7 mouse cellular contexts compared by ENCODE assay signal in the genomic region with DNA sequence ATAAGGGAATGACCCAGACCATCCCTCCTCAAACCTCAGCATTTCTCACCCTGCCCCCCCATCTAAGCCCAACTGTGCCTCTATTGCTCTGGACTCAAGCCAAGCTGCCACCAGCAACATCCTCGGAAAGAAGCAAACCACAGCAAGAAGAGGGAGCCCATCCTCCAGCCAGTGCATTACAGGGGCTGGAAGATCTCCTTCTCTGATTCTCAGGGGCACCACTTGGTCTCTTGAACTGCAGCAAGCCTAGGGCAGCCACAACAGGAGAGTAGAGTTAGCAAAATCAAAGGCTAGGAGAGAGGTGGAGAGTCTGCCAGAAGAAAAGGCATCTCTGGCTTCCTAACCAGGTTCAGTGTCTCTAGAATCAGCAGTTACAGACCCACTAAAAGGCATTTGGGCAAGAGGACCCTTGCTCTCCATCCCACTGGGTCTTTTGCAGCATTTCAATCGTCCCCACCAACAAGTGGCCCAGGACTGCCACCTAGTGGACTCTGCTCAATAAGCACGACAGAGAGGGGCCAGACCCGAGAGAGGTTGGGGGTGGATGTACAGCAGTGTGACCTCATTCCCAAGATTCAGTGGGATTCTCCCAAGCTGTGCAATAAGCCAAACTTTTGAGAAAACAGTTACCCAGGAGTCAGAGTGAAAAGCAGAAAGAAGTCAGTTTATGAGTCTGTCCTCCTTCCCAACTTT. TPM values are rescaled to one million over a fixed set of nuclear protein-coding genes. Genes with fewer than 3 reads are reported as not detected.
DNase-seq lines count a peak whose midpoint lies in the region; ATAC-seq and TF ChIP-seq lines count a peak whose summit lies in the region.

No protein-coding gene starts in this region.

- peak; percentile 99 for TF ChIP-seq CTCF in gastrocnemius, adult 2 months (IDR thresholded peaks at IDR 0.05)

- no peaks in the 10 kb centered on the region for H3K9me3 ChIP-seq in intestine, embryonic 14.5 days (ENCODE audit: control insufficient read depth, low read length)
- H3K9me3 ChIP-seq in midbrain, embryonic 12.5 days, result no peaks in the 10 kb centered on the region

- WGBS in intestine, embryonic 14.5 days, result 5% methylated on average over 4 of the region's 4 CpGs
- WGBS in midbrain, embryonic 12.5 days, result 7% methylated on average over 4 of the region's 4 CpGs

- DNase-seq in WW6 (ENCODE audit: low read depth, low spot score), result peak; percentile 7
- peak; percentile 89 to 93 for DNase-seq in cerebellum, postnatal 25 days
- peak; percentile 83 for DNase-seq in gastrocnemius, adult 2 months
- DNase-seq in intestine, embryonic 14.5 days (ENCODE audit: low spot score), result peak; percentile 92
- DNase-seq in left cerebral cortex, adult 9 months (ENCODE audit: low spot score in 2 of 2), result peak; percentile 27 to 80
- DNase-seq in spleen, adult 18-20 months, result peak; percentile 39 to 76

- no peaks in the 10 kb centered on the region for H3K36me3 ChIP-seq in intestine, embryonic 14.5 days (ENCODE audit: control insufficient read depth, insufficient read depth, low read length)
- H3K36me3 ChIP-seq in midbrain, embryonic 12.5 days, result no peaks in the 10 kb centered on the region

- H3K9ac ChIP-seq in intestine, embryonic 14.5 days (ENCODE audit: low read length), result no peak overlapping the region
- no peak overlapping the region for H3K9ac ChIP-seq in midbrain, embryonic 12.5 days (replicated peaks)

- intact Hi-C loops in gastrocnemius, adult 2 months (cut with DNase I), result loop anchor here (1.0 to 10.0 kb wide), 4 partner anchors 79 to 626 kb away; a partner anchor contains a TSS

- no peak overlapping the region for H3K4me2 ChIP-seq in intestine, embryonic 14.5 days (ENCODE audit: low read length)
- no peak overlapping the region for H3K4me2 ChIP-seq in midbrain, embryonic 12.5 days (replicated peaks)

- H3K4me1 ChIP-seq in intestine, embryonic 14.5 days (replicated peaks; ENCODE audit: control insufficient read depth, insufficient read depth, low read length), result no peaks in the 10 kb centered on the region
- peaks cover 19% of the 10 kb centered on the region for H3K4me1 ChIP-seq in midbrain, embryonic 12.5 days

- H3K27ac ChIP-seq in gastrocnemius, adult 2 months, result no peak overlapping the region
- H3K27ac ChIP-seq in intestine, embryonic 14.5 days (ENCODE audit: low read depth), result no peak overlapping the region
- H3K27ac ChIP-seq in midbrain, embryonic 12.5 days (replicated peaks), result no peak overlapping the region

- H3K27me3 ChIP-seq in intestine, embryonic 14.5 days (replicated peaks; ENCODE audit: control insufficient read depth, insufficient read depth, low read length), result no peaks in the 10 kb centered on the region
- no peaks in the 10 kb centered on the region for H3K27me3 ChIP-seq in midbrain, embryonic 12.5 days

- no peak overlapping the region for H3K4me3 ChIP-seq in gastrocnemius, adult 2 months
- H3K4me3 ChIP-seq in intestine, embryonic 14.5 days (ENCODE audit: low read depth, low read length), result no peak overlapping the region
- H3K4me3 ChIP-seq in midbrain, embryonic 12.5 days, result no peak overlapping the region

- ATAC-seq in intestine, embryonic 14.5 days (replicated peaks; ENCODE audit: low FRiP score, low TSS enrichment, low read depth), result 0 out of 2 replicates have a peak, but pooled peaks have one; percentile 53
- peak; percentile 65 for ATAC-seq in midbrain, embryonic 12.5 days (ENCODE audit: low FRiP score, low read depth)

RNA-seq across cellular contexts. Expression of a gene that starts 42.3 kb away (rescaled TPM):
- 1 to 10 TPM; 2.5 TPM for total RNA-seq in gastrocnemius, adult 2 months (2021)
- 57.2 and 59.9 TPM in 2 replicates for polyA plus RNA-seq in intestine, embryonic 14.5 days (2014; fragmentation: Nextera tagmentation; extraction: Ambion mirVana)
- 92.9 and 97.0 TPM in 2 replicates for polyA plus RNA-seq in midbrain, embryonic 12.5 days (2016; fragmentation: Nextera tagmentation; extraction: Ambion mirVana)

Comparison
In these comparisons a context has a peak if more than half of its experiments do, and no peak if none do; other contexts are left out.
1. DNase-seq: peak in every context shown above with its lines; median percentile 92 in intestine, embryonic 14.5 days; 91 in cerebellum, postnatal 25 days; 83 in gastrocnemius, adult 2 months; 58 in spleen, adult 18-20 months; 54 in left cerebral cortex, adult 9 months; 7 in WW6.